ENCODE assay signal across 22 mouse cellular contexts in the genomic region with DNA sequence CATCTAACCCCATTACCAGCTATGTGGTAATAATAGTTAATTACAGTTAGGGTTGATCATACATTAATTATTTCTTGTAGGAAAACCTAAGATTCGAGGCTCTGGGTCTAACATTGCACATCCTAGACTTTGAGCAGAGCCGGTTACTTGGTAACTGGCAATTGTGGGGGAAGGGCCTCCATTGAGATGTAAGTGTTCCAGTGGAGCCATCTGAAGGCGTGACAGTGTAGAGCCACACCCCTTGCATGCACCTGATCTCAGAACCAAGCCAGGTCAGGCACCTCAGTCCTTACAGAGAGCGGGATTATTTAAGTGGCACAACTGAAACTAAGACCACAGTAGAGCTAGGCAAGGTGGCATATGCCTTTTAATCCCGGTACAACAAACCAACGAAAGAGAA.
DNase-seq lines count a peak whose midpoint lies in the region; ATAC-seq lines count a peak whose summit lies in the region.
"Had no signal": no experiment of that assay in that cellular context is flagged by ENCODE, and none has a peak within 500 bp of the region (broad histone marks: within the 10 kb centered on the region; RNA-seq: fewer than 3 reads in every experiment).

No protein-coding gene starts in this region.

- H3K27ac ChIP-seq in kidney, embryonic 16.5 days (ENCODE audit: low read length) = no peak overlapping the region
- H3K27ac ChIP-seq: embryonic facial prominence, embryonic 13.5 days; forebrain, embryonic 12.5 days; hindbrain, embryonic 12.5 days had no signal

- H3K4me2 ChIP-seq in kidney, embryonic 16.5 days (replicated peaks; ENCODE audit: low read depth, low read length) = no peak overlapping the region
- H3K4me2 ChIP-seq: embryonic facial prominence, embryonic 13.5 days; forebrain, embryonic 12.5 days; hindbrain, embryonic 12.5 days had no signal

- peak; percentile 18 to 44 for DNase-seq in kidney, adult 8-10 months
- DNase-seq in ES-CJ7 (ENCODE audit: low read depth, low spot score) (peak; percentile 85), R1 (ENCODE audit: low read depth, low spot score) (peak; percentile 92)
- DNase-seq in kidney, postnatal 36 days = peak; percentile 47 to 65
- no peak for DNase-seq in left cerebral cortex, postnatal 25 days (ENCODE audit: low spot score in 2 of 2)
- no peak for DNase-seq in lung, postnatal 36 days
- DNase-seq: adrenal gland, adult 2 months; adrenal gland, postnatal 25 days; cerebellum, adult 18-20 months; cerebellum, adult 9-11 months; cerebellum, postnatal 36 days; gastrocnemius, postnatal 25 days; heart, postnatal 10 days; heart, postnatal 4 days had no signal

- no peaks in the 10 kb centered on the region for H3K27me3 ChIP-seq in kidney, embryonic 16.5 days (ENCODE audit: insufficient read depth, low read length)
- H3K27me3 ChIP-seq: embryonic facial prominence, embryonic 13.5 days; forebrain, embryonic 12.5 days; hindbrain, embryonic 12.5 days had no signal

- peaks cover 41% of the 10 kb centered on the region for H3K36me3 ChIP-seq in kidney, embryonic 16.5 days (ENCODE audit: insufficient read depth, low read length)

- H3K9ac ChIP-seq in kidney, embryonic 16.5 days (replicated peaks; ENCODE audit: low read length) = no peak overlapping the region
- H3K9ac ChIP-seq: embryonic facial prominence, embryonic 13.5 days; forebrain, embryonic 12.5 days; hindbrain, embryonic 12.5 days had no signal

- WGBS in kidney, embryonic 16.5 days = 93% methylated on average over 6 of the region's 6 CpGs

- ATAC-seq in kidney, embryonic 16.5 days (ENCODE audit: low FRiP score, low TSS enrichment) = no peak
- ATAC-seq: activated CD4-positive, CD25-positive, alpha-beta regulatory T cell, adult 4 months; forebrain, embryonic 16.5 days; hindbrain, embryonic 16.5 days; inflammation-experienced regulatory T-cells, adult 6 months had no signal

- 0 out of 2 replicates have a peak, but pooled peaks cover 4% of the 10 kb centered on the region for H3K4me1 ChIP-seq in kidney, embryonic 16.5 days (ENCODE audit: insufficient read depth, low read length)

- H3K4me3 ChIP-seq in kidney, embryonic 16.5 days (ENCODE audit: low read length) = no peak overlapping the region
- H3K4me3 ChIP-seq: embryonic facial prominence, embryonic 13.5 days; forebrain, embryonic 12.5 days; hindbrain, embryonic 12.5 days had no signal

- 0 out of 2 replicates have a peak, but pooled peaks cover 11% of the 10 kb centered on the region for H3K9me3 ChIP-seq in kidney, embryonic 16.5 days (ENCODE audit: low read length)

- intact Hi-C loops in left cerebral cortex, postnatal 25 days (cut with DNase I) = no loop called here

Comparison
In these comparisons a context has a peak if more than half of its experiments do, and no peak if none do; other contexts are left out.
1. DNase-seq: peak in kidney, adult 8-10 months (2 of 2), ES-CJ7 (single experiment), R1 (single experiment) and kidney, postnatal 36 days (2 of 2); none in left cerebral cortex, postnatal 25 days (0 of 2) and lung, postnatal 36 days (single experiment).